Mouse (Mus musculus): Measurements from ENCODE around the gene Mrpl42. TPM values are rescaled to one million over a fixed set of nuclear protein-coding genes. Genes with fewer than 3 reads are reported as not detected.
"Not testable (repeated sequence)": the region's sequence is repeated elsewhere in the genome, so short reads cannot be mapped to it uniquely, and the experiment has no call there.

The Mrpl42 gene
- polyA plus RNA-seq (2014; fragmentation: Nextera tagmentation; extraction: Ambion mirVana): 295 and 300 TPM in 2 replicates

DNA sequence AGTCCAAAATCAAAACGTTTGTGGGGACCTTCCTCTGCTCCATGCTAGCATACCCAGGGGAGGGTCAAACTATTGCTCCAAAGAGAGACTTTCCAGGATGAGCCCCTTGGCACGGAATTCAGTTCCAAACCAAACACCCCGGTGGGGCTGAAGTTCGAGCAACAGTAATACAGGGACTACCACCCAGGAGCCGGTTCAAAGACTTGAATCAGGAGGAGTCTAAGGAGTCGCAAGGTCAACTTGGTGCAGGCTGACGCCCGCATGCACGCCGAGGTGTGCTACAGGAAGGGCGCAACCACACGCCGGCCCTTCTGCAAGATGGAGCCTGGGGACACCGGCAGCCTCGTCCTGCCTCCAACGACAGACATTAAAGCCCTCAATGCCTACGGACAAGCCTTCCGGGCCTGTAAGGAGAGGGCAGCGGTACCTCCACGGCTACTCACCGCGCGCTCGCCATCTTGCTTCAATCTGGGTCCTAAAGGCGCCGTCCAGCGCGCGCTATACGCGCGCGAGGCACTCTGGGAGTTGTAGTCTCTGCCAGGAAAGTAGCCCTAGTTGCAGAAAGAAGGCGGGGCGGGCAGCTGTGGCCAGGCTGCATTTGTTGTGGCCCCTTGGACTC lies at the start of gene Mrpl42:
Gene Mrpl42 (minus strand): TSS at position 478 of the 619 bp plus-strand sequence.
- DNase-seq (ENCODE audit: low spot score) (peak; percentile 90), ATAC-seq (ENCODE audit: insufficient read depth, low FRiP score, low TSS enrichment) (peak; percentile 95)
- H3K27me3 ChIP-seq (ENCODE audit: control insufficient read depth, insufficient read depth, low read length): no peaks in the 10 kb centered on the region
- H3K27ac ChIP-seq (ENCODE audit: low read depth, low read length): peak within 1 kb of the TSS; percentile 83
- H3K9me3 ChIP-seq (ENCODE audit: control insufficient read depth, low read length): no peaks in the 10 kb centered on the region
- H3K4me2 ChIP-seq (ENCODE audit: low read depth): peak within 1 kb of the TSS; percentile 49
- peak within 1 kb of the TSS; percentile 87 for H3K4me3 ChIP-seq (ENCODE audit: low read depth, low read length)
- under 1% methylated on average over 35 of the region's 35 CpGs for whole genome bisulfite sequencing
- H3K4me1 ChIP-seq (ENCODE audit: control insufficient read depth, insufficient read depth, low read length): peaks cover 6% of the 10 kb centered on the region; the same call in 1 of the 2 replicates
- H3K36me3 ChIP-seq (ENCODE audit: control insufficient read depth, insufficient read depth, low read length): 0 out of 2 replicates have a peak, but pooled peaks cover 2% of the 10 kb centered on the region
- peak within 1 kb of the TSS; percentile 88 for H3K9ac ChIP-seq (ENCODE audit: low read length)

DNA sequence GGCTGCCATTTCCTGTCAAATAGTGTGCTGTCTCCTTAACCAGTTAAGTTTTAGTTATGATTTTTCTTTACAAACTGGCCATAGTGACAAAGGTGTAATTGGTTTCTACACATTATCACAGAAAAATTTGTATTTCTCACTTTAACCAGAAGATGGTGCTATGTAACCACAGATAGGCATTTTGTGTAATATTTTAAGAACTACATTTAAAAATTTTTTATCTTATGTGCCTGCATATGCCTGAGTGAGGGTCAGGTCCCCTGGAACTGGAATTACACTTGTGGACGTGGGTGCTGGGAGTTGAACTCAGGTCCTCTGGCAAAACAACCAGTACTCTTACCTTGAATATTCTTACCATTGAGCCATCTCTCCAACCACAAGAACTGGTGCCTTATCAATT lies 48.8 kb upstream of the Mrpl42 start:
- H3K9ac ChIP-seq (ENCODE audit: low read length): no peak overlapping the region
- ATAC-seq (ENCODE audit: insufficient read depth, low FRiP score, low TSS enrichment) (no peak), DNase-seq (ENCODE audit: low spot score) (no peak)
- no peaks in the 10 kb centered on the region for H3K27me3 ChIP-seq (ENCODE audit: control insufficient read depth, insufficient read depth, low read length)
- no peak overlapping the region for H3K4me3 ChIP-seq (ENCODE audit: low read depth, low read length)
- 0 out of 2 replicates have a peak, but pooled peaks cover 5% of the 10 kb centered on the region for H3K36me3 ChIP-seq (ENCODE audit: control insufficient read depth, insufficient read depth, low read length)
- H3K4me2 ChIP-seq (ENCODE audit: low read depth): no peak overlapping the region
- 73% methylated on average over 1 of the region's 1 CpGs for WGBS
- no peak overlapping the region for H3K27ac ChIP-seq (ENCODE audit: low read depth, low read length)
- no peaks in the 10 kb centered on the region for H3K4me1 ChIP-seq (ENCODE audit: control insufficient read depth, insufficient read depth, low read length)
- no peaks in the 10 kb centered on the region for H3K9me3 ChIP-seq (ENCODE audit: control insufficient read depth, low read length)

- not testable (repeated sequence) for H3K9ac ChIP-seq (ENCODE audit: low read length); DNase-seq (ENCODE audit: low spot score); H3K4me1 ChIP-seq (ENCODE audit: control insufficient read depth, insufficient read depth, low read length); H3K27ac ChIP-seq (ENCODE audit: low read depth, low read length); ATAC-seq (ENCODE audit: insufficient read depth, low FRiP score, low TSS enrichment); H3K4me2 ChIP-seq (ENCODE audit: low read depth); H3K36me3 ChIP-seq (ENCODE audit: control insufficient read depth, insufficient read depth, low read length); H3K4me3 ChIP-seq (ENCODE audit: low read depth, low read length); H3K9me3 ChIP-seq (ENCODE audit: control insufficient read depth, low read length); H3K27me3 ChIP-seq (ENCODE audit: control insufficient read depth, insufficient read depth, low read length)
- 71% methylated on average over 5 of the region's 5 CpGs for WGBS
These were observed 47.3 kb upstream of the Mrpl42 start for GRCm38 (mm10) chr10:95549080-95549479.

- 0 out of 2 replicates have a peak, but pooled peaks cover 5% of the 10 kb centered on the region for H3K36me3 ChIP-seq (ENCODE audit: control insufficient read depth, insufficient read depth, low read length)
- 87% methylated on average over 11 of the region's 11 CpGs for WGBS
These were observed 46.5 kb upstream of the Mrpl42 start for GRCm38 (mm10) chr10:95548154-95548826.

GRCm38 (mm10) chr10:95546178-95546577 lies 44.4 kb upstream of the Mrpl42 start:
- 0 out of 2 replicates have a peak, but pooled peaks cover 7% of the 10 kb centered on the region for H3K36me3 ChIP-seq (ENCODE audit: control insufficient read depth, insufficient read depth, low read length)
- no peaks in the 10 kb centered on the region for H3K4me1 ChIP-seq (ENCODE audit: control insufficient read depth, insufficient read depth, low read length)
- ATAC-seq (ENCODE audit: insufficient read depth, low FRiP score, low TSS enrichment): no peak
- no peak overlapping the region for H3K27ac ChIP-seq (ENCODE audit: low read depth, low read length)
- DNase-seq (ENCODE audit: low spot score): no peak
- H3K9ac ChIP-seq (ENCODE audit: low read length): no peak overlapping the region
- no peaks in the 10 kb centered on the region for H3K9me3 ChIP-seq (ENCODE audit: control insufficient read depth, low read length)
- no peak overlapping the region for H3K4me2 ChIP-seq (ENCODE audit: low read depth)
- H3K4me3 ChIP-seq (ENCODE audit: low read depth, low read length): no peak overlapping the region
- WGBS: 90% methylated on average over 2 of the region's 2 CpGs
- no peaks in the 10 kb centered on the region for H3K27me3 ChIP-seq (ENCODE audit: control insufficient read depth, insufficient read depth, low read length)

More at GRCm38 (mm10) chr10:95548154-95548826, 46.5 kb upstream of the Mrpl42 start:
- Histone ChIP-seq H3K4me3 (ENCODE audit: low read depth, low read length) (no peak overlapping the region), H3K27me3 (ENCODE audit: control insufficient read depth, insufficient read depth, low read length) (no peaks in the 10 kb centered on the region), H3K4me1 (ENCODE audit: control insufficient read depth, insufficient read depth, low read length) (no peaks in the 10 kb centered on the region), H3K27ac (ENCODE audit: low read depth, low read length) (no peak overlapping the region), H3K9me3 (ENCODE audit: control insufficient read depth, low read length) (no peaks in the 10 kb centered on the region), H3K4me2 (ENCODE audit: low read depth) (no peak overlapping the region), H3K9ac (ENCODE audit: low read length) (no peak overlapping the region)
- ATAC-seq (ENCODE audit: insufficient read depth, low FRiP score, low TSS enrichment): no peak
- DNase-seq (ENCODE audit: low spot score): no peak

DNA sequence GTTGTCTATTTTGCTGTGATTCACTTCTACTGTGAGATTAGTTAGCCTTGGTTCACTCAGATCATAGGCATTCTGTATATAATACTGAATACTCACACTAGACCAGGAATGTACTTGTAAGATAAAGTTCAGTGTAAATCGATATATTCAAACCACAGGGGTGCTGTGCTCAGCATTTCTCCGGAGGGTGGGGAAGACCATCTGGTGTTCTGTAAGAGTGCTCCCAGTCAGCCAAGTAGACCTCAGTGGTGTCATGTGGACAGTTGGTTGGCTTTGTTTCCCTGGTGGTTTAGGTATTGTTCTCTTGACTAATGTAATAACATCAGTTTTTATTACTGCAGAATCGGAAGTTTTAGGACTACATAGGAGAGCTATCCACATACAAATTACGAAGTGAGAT lies 43.3 kb upstream of the Mrpl42 start:
- ATAC-seq (ENCODE audit: insufficient read depth, low FRiP score, low TSS enrichment) (no peak), DNase-seq (ENCODE audit: low spot score) (no peak)
- Histone ChIP-seq H3K4me2 (ENCODE audit: low read depth) (no peak overlapping the region), H3K9me3 (ENCODE audit: control insufficient read depth, low read length) (no peaks in the 10 kb centered on the region), H3K27me3 (ENCODE audit: control insufficient read depth, insufficient read depth, low read length) (no peaks in the 10 kb centered on the region), H3K36me3 (ENCODE audit: control insufficient read depth, insufficient read depth, low read length) (0 out of 2 replicates have a peak, but pooled peaks cover 7% of the 10 kb centered on the region), H3K9ac (ENCODE audit: low read length) (no peak overlapping the region), H3K4me1 (ENCODE audit: control insufficient read depth, insufficient read depth, low read length) (no peaks in the 10 kb centered on the region), H3K4me3 (ENCODE audit: low read depth, low read length) (no peak overlapping the region), H3K27ac (ENCODE audit: low read depth, low read length) (no peak overlapping the region)
- WGBS: 77% methylated on average over 4 of the region's 4 CpGs

GRCm38 (mm10) chr10:95544651-95545050 lies 42.9 kb upstream of the Mrpl42 start:
- Histone ChIP-seq H3K9ac (ENCODE audit: low read length) (no peak overlapping the region), H3K4me2 (ENCODE audit: low read depth) (no peak overlapping the region), H3K9me3 (ENCODE audit: control insufficient read depth, low read length) (no peaks in the 10 kb centered on the region), H3K27me3 (ENCODE audit: control insufficient read depth, insufficient read depth, low read length) (no peaks in the 10 kb centered on the region), H3K27ac (ENCODE audit: low read depth, low read length) (no peak overlapping the region), H3K4me3 (ENCODE audit: low read depth, low read length) (no peak overlapping the region), H3K4me1 (ENCODE audit: control insufficient read depth, insufficient read depth, low read length) (no peaks in the 10 kb centered on the region), H3K36me3 (ENCODE audit: control insufficient read depth, insufficient read depth, low read length) (0 out of 2 replicates have a peak, but pooled peaks cover 4% of the 10 kb centered on the region)
- 93% methylated on average over 2 of the region's 2 CpGs for WGBS
- ATAC-seq (ENCODE audit: insufficient read depth, low FRiP score, low TSS enrichment): no peak
- DNase-seq (ENCODE audit: low spot score): no peak

- no peak for ATAC-seq (ENCODE audit: insufficient read depth, low FRiP score, low TSS enrichment)
- H3K9me3 ChIP-seq (ENCODE audit: control insufficient read depth, low read length): no peaks in the 10 kb centered on the region
These were observed 42.3 kb upstream of the Mrpl42 start for GRCm38 (mm10) chr10:95544004-95544403.

DNA sequence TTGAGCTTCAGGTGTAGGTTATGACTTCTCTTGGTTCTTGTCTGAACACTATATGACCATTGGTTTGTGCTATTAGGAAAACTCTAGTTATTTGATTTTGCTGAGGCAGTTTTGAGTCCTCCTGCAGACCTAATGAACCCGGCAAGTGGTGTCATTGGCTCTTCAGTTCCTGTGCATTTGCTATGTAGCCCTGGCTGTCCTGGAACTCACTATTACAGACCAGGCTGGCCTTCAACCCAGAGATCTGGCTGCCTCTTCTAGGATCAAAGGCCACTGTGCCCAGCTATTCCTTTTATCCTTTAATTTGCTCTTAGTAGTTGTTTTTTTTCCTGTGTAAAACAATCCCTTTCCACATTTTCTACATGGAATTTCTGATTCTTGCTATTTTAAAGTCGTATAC lies 41.6 kb upstream of the Mrpl42 start:
- WGBS: 85% methylated on average over 2 of the region's 2 CpGs
- H3K36me3 ChIP-seq (ENCODE audit: control insufficient read depth, insufficient read depth, low read length): 0 out of 2 replicates have a peak, but pooled peaks cover 4% of the 10 kb centered on the region
- no peaks in the 10 kb centered on the region for H3K4me1 ChIP-seq (ENCODE audit: control insufficient read depth, insufficient read depth, low read length)
- H3K27me3 ChIP-seq (ENCODE audit: control insufficient read depth, insufficient read depth, low read length): no peaks in the 10 kb centered on the region
- H3K9ac ChIP-seq (ENCODE audit: low read length): no peak overlapping the region
- DNase-seq (ENCODE audit: low spot score) (no peak), ATAC-seq (ENCODE audit: insufficient read depth, low FRiP score, low TSS enrichment) (no peak)
- no peak overlapping the region for H3K27ac ChIP-seq (ENCODE audit: low read depth, low read length)
- no peak overlapping the region for H3K4me2 ChIP-seq (ENCODE audit: low read depth)
- H3K4me3 ChIP-seq (ENCODE audit: low read depth, low read length): no peak overlapping the region
- H3K9me3 ChIP-seq (ENCODE audit: control insufficient read depth, low read length): no peaks in the 10 kb centered on the region

More at GRCm38 (mm10) chr10:95544004-95544403, 42.3 kb upstream of the Mrpl42 start:
- Histone ChIP-seq H3K4me2 (ENCODE audit: low read depth) (no peak overlapping the region), H3K4me3 (ENCODE audit: low read depth, low read length) (no peak overlapping the region), H3K4me1 (ENCODE audit: control insufficient read depth, insufficient read depth, low read length) (no peaks in the 10 kb centered on the region), H3K27me3 (ENCODE audit: control insufficient read depth, insufficient read depth, low read length) (no peaks in the 10 kb centered on the region), H3K36me3 (ENCODE audit: control insufficient read depth, insufficient read depth, low read length) (0 out of 2 replicates have a peak, but pooled peaks cover 4% of the 10 kb centered on the region), H3K9ac (ENCODE audit: low read length) (no peak overlapping the region), H3K27ac (ENCODE audit: low read depth, low read length) (no peak overlapping the region)
- DNase-seq (ENCODE audit: low spot score): no peak
